Mouse (Mus musculus): Measurements from ENCODE around the gene Tmprss6.

Gene Tmprss6

GRCm38 (mm10) chr15:78420395-78420794, 48.0 kb downstream of the Tmprss6 start:
- no peak for DNase-seq (ENCODE audit: low spot score in 2 of 2)

GRCm38 (mm10) chr15:78416937-78417336, 51.5 kb downstream of the Tmprss6 start:
- no peak for DNase-seq (ENCODE audit: low spot score in 2 of 2)

DNA sequence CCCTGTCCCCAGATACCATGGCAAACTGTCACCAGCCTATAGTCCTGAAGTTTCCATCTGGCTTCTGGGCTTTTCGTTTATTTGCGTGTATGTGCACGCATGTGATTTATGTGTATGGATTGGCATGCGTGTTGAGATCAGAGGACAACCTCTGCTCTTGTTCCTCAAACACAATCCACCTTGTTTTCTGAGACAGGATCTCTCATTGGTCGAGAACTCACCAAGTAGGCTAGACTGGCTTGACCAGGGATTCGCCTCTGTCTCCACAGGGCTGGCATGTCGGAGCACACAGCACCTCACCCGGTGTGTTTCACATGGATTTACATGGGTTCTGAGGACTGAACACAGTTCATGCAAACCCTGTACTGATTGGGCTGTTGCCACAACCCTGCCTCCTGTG, 54.3 kb downstream of the Tmprss6 start:
- no peak for DNase-seq (ENCODE audit: low spot score in 2 of 2)

GRCm38 (mm10) chr15:78413719-78414117, 54.7 kb downstream of the Tmprss6 start:
- DNase-seq (ENCODE audit: low spot score in 2 of 2), result no peak

DNA sequence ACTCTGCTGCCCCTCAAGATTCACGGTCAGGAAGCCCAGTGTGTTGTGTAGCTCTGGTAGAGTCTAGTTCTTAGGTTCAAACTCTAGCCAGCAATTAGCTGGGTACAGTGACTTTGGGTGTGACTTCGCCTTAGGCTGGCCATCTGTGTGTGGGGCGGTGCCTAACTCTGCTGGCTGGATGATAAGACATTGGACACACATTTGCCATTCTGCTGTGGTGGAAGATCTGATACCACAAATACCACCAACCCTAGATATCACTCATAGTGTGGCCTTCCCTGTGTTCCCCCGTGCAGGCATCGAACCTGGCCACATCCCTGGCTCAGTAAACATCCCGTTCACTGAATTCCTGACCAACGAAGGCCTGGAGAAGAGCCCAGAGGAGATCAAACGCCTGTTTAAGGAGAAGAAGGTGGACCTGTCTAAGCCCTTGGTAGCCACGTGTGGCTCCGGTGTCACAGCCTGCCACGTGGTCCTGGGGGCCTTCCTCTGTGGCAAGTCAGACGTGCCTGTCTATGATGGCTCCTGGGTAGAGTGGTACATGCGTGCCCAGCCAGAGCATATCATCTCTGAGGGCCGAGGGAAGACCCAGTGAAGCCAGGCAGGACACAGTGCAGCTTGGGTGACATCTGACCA, 55.2 kb downstream of the Tmprss6 start:
- no peak for DNase-seq (ENCODE audit: low spot score in 2 of 2)

- no peak for DNase-seq (ENCODE audit: low spot score in 2 of 2)
These were observed 58.8 kb downstream of the Tmprss6 start for GRCm38 (mm10) chr15:78409570-78410052.

GRCm38 (mm10) chr15:78406293-78406934, 62.0 kb downstream of the Tmprss6 start, which contains the start of gene Mpst:
TSS of gene Mpst (plus strand) at chr15:78406416.
- DNase-seq (ENCODE audit: low spot score in 2 of 2), result peak; percentile 80 to 81

DNA sequence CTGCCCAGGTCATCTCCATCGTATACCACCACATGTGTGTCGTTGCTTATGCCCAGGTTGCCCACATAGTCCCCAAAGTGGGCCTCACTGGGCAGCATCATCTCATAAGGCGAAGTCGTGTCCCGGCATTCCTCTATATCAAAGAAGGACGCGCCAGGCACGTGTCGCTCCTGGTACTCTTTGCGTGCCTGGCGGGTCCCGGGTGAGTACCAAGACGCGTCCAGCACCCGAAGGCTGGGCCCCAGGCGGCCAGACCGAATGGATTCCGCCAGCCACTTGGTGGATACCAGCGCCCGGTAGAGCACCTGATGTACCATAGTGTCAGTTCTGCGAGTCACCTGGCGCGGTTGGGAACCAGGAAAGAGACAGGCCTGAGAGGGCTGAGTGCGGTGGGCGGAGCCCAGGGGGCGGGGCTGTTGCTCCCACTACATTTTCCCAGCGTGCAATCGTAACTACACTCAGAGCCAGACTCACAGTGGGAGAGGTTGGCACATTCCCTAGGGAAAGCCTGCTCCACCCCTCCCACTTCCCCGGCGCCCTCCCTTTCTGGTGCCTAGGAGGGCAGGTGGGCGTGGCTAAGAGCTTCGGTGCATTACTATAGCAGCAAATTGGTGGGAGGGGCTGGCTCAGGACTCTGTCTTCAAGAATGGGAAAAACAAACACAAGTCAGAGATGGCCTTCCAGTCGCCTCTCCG, 62.8 kb downstream of the Tmprss6 start, which contains the start of gene Tst:
TSS of gene Tst (minus strand) at position 391 of the 695 bp plus-strand sequence.
- peak; percentile 54 to 57 for DNase-seq (ENCODE audit: low spot score in 2 of 2)

- no peak for DNase-seq (ENCODE audit: low spot score in 2 of 2)
These were observed 63.3 kb downstream of the Tmprss6 start for GRCm38 (mm10) chr15:78405098-78405497.

DNA sequence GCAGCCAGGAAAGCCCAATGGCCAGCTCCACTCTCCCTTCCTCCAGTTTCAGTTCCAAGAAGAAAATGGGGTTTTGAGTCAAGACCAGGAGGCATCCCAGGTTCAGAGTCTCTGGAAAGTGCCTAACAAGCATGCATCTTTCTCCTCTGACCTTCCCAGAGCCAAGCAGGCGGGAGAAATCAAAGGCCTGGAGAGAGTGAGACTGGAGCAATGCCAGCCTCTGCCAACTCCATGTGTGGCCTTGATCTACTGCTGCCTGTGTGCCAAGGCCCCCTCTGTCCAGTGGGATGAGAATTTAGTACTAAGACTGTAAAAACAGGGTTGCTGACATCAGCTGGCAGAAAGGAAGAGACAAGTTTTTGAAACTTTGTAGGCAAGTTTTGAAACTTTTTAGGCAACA, 64.5 kb downstream of the Tmprss6 start:
- DNase-seq (ENCODE audit: low spot score in 2 of 2), result no peak

- no peak for DNase-seq (ENCODE audit: low spot score in 2 of 2)
These were observed 65.1 kb downstream of the Tmprss6 start for GRCm38 (mm10) chr15:78403301-78403741.

- DNase-seq (ENCODE audit: low spot score in 2 of 2), result no peak
These were observed 66.0 kb downstream of the Tmprss6 start for GRCm38 (mm10) chr15:78402423-78402822.

DNA sequence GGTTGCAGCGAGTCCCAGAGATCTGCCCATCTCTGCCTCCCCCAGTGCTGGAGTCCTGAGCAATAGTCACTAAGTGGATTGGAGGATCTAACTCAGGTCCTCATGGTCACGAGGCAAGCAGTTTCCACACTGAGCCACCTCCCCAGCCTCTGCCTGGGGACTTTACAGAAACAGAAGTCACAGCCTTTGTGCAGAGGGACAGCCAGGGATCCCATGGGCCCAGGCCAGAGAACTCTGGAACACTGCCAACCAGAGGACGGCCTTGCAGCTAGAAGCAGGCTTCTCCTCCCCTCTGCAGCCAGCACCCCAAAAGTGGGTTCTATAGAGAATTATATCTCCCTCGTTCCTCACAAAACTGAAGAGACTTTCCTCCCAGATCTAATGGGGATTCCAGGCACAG, 66.5 kb downstream of the Tmprss6 start:
- no peak for DNase-seq (ENCODE audit: low spot score in 2 of 2)

DNA sequence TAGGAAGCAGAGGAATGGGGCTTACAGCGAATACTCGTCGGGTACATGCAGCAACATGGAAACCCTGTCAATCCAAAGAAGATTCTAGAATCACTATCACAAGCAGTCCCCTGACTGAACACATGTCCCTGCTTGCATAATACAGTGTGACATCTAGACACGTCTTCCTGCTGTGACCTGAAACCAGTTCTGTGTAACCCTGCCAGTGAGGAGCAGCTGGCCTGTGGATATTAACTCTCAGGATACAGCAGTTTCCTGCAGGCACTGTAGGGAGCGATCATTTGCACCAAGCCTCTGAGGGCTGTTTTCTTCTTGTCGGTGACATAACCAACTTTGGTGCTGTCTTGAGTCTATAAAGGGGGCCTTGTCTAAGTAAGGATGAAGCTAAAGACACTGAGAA, 67.1 kb downstream of the Tmprss6 start:
- no peak for DNase-seq (ENCODE audit: low spot score in 2 of 2)

DNA sequence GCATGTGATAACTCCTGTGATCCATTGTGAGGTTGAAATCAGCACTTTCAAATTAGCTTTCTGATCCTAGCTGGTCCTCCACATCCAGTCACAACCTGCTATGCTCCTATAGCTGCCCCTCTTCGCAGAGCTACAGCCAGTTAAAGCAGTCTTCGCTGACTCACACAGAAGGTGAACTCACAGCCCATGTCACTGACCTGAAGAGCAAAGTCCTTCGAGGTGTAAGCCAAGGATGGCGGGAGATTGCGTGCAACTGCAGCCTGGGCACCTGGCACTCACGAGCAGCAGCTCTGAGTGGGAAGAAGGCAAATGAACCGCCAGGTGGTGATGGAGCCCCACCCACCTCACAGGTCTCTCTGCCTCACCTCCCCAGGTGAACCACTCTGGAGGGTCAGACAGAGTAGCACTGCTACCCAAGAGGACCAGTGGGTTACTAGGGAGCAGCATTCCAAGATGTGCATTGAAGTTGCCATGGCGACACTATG, 72.9 kb downstream of the Tmprss6 start, which contains the start of gene Tex33:
TSS of gene Tex33 (minus strand) at position 435 of the 485 bp plus-strand sequence.
- no peak for DNase-seq (ENCODE audit: low spot score in 2 of 2)

- DNase-seq (ENCODE audit: low spot score in 2 of 2), result peak; percentile 19 to 31
These were observed 77.6 kb downstream of the Tmprss6 start for GRCm38 (mm10) chr15:78390855-78391254.

All from thymus, postnatal 10 days (tissue).